Mouse (Mus musculus): ENCODE data around the gene Ptbp1.

GRCm38 (mm10) chr10:79842322-79842721 lies 11.9 kb upstream of the Ptbp1 start:
- no peak for TF ChIP-seq CTCF (conservative IDR thresholded peaks at IDR 0.05; ENCODE audit: low read length)
- no peak for TF ChIP-seq NANOG (IDR thresholded peaks at IDR 0.05; ENCODE audit: borderline replicate concordance, low read length)
